Mouse (Mus musculus) forebrain, embryonic 10.5 days (tissue): ENCODE data around the gene Pigl. TPM values are rescaled to one million over a fixed set of nuclear protein-coding genes. Genes with fewer than 3 reads are reported as not detected.

Source experiments
- DNase-seq: peaks from one replicate; pipeline ENCODE4 v3.0.0-alpha.2; 2017; ENCODE audit warnings: low spot score; ENCODE audit errors: extremely low spot score
- H3K27ac ChIP-seq: fragments of 300-500 bp; sonication (generic); 2 replicates; pipeline ENCODE4 v1.5.1; 2016; ENCODE audit warnings: mild to moderate bottlenecking
- H3K27me3 ChIP-seq: fragments of 300-500 bp; sonication (generic); 2 replicates; pipeline ENCODE4 v1.6.1; 2016; ENCODE audit warnings: mild to moderate bottlenecking; ENCODE audit not compliant: poor library complexity, severe bottlenecking
- H3K36me3 ChIP-seq: fragments of 300-500 bp; sonication (generic); replicated peaks from 2 replicates; pipeline ENCODE4 v1.6.1; 2016; ENCODE audit warnings: mild to moderate bottlenecking, moderate library complexity
- H3K4me1 ChIP-seq: fragments of 300-500 bp; sonication (generic); 2 replicates; pipeline ENCODE4 v1.6.1; 2016
- H3K4me3 ChIP-seq: fragments of 300-500 bp; sonication (generic); 2 replicates; pipeline ENCODE4 v1.5.1; 2016; ENCODE audit warnings: mild to moderate bottlenecking, moderate library complexity
- H3K9me3 ChIP-seq: fragments of 300-500 bp; sonication (generic); 2 replicates; pipeline ENCODE4 v1.6.1; 2016; ENCODE audit warnings: mild to moderate bottlenecking, moderate library complexity
- WGBS: fragments of 180-500 bp; shearing (Covaris S2); methylation state at CpG from one replicate; pipeline ENCODE4 v1.1.7; 2016; 5-methylcytosine and 5-hydroxymethylcytosine counted together
- polyA plus RNA-seq: library from polyadenylated mRNA; unstranded; fragments of >200 nt; fragmentation: Nextera tagmentation; extraction: Ambion mirVana; gene quantifications from 2 replicates; pipeline ENCODE4 v1.2.1, GENCODE M21; 2016

The Pigl gene
- polyA plus RNA-seq, 1 experiment from 2014 or later, result 19.5 TPM

DNA sequence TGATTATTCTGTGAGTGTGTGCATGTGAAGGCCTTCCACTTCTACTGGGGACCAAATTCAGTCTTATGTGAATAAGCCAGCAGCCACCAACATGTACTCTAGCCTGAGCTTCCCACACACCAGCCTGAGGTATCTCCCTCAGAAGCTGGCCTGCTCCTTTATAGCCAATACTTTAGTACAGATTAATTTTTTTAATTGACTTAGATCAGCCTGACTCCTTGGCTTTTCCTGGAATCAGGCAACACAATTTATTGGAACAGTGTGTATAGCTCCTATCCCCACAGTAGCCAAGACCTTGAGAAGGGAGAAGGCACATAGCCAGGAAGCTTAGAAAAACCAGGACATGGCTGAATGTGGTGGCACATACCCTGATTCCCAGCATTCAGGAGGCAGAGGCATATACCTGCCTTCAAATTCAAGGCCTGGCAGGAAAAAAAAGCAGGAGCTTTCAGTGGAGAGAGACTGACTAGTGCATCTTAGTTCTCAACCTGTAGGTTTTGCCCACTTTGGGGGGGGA, 97.7 kb downstream of the Pigl start:
- H3K4me3 ChIP-seq, result no peak overlapping the region

GRCm38 (mm10) chr11:62557205-62557604, 98.9 kb downstream of the Pigl start:
- Histone ChIP-seq H3K36me3 (peaks cover 34% of the 10 kb centered on the region), H3K4me3 (no peak overlapping the region), H3K9me3 (no peaks in the 10 kb centered on the region), H3K4me1 (peaks cover 27% of the 10 kb centered on the region), H3K27me3 (peaks cover 27% of the 10 kb centered on the region), H3K27ac (no peak overlapping the region)
- DNase-seq, result no peak
- 76% methylated on average over 5 of the region's 5 CpGs for WGBS

More for the DNA sequence above, 97.7 kb downstream of the Pigl start:
- H3K27me3 ChIP-seq, result peaks cover 19% of the 10 kb centered on the region
- peaks cover 27% of the 10 kb centered on the region for H3K4me1 ChIP-seq
- peaks cover 34% of the 10 kb centered on the region for H3K36me3 ChIP-seq
- H3K27ac ChIP-seq, result no peak overlapping the region
- no peak for DNase-seq
- no peaks in the 10 kb centered on the region for H3K9me3 ChIP-seq

DNA sequence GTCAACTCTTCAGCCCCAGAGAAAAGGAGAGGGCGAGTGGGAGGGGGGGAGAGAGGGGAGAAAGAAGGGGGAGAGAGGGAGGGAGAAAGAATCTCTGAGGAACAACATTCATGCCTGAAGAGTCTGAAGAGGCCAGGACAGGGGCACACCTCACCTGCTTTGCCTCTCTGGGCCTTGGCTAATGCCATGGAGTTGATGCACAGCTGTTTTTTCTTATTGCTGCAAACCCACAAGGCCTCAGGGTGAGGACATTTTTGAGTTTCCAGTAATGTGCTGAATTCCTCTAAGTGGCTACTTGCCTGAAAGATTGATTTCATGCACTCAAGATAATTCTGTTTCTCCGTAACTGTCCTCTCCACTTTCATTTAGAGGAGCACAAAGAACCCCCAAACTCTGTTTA, 99.9 kb downstream of the Pigl start:
- DNase-seq, result no peak
- peaks cover 26% of the 10 kb centered on the region for H3K4me1 ChIP-seq
- no peaks in the 10 kb centered on the region for H3K9me3 ChIP-seq
- no peak overlapping the region for H3K4me3 ChIP-seq
- peaks cover 29% of the 10 kb centered on the region for H3K36me3 ChIP-seq
- H3K27ac ChIP-seq, result no peak overlapping the region
- 75% methylated on average over 2 of the region's 2 CpGs for WGBS
- peaks cover 27% of the 10 kb centered on the region for H3K27me3 ChIP-seq

- no peak for DNase-seq
- Histone ChIP-seq H3K36me3 (peaks cover 19% of the 10 kb centered on the region), H3K4me3 (no peak overlapping the region), H3K4me1 (peaks cover 16% of the 10 kb centered on the region), H3K27me3 (peaks cover 27% of the 10 kb centered on the region), H3K9me3 (no peaks in the 10 kb centered on the region), H3K27ac (no peak overlapping the region)
- WGBS, result 71% methylated on average over 6 of the region's 6 CpGs
Measured at GRCm38 (mm10) chr11:62558961-62559646, 100.8 kb downstream of the Pigl start.

- Histone ChIP-seq H3K27ac (0 out of 2 replicates have a peak overlapping the region, but pooled peaks have one; percentile 7), H3K27me3 (peaks cover 27% of the 10 kb centered on the region), H3K9me3 (no peaks in the 10 kb centered on the region), H3K36me3 (peaks cover 5% of the 10 kb centered on the region; the same call in 1 of the 2 replicates), H3K4me1 (peaks cover 5% of the 10 kb centered on the region), H3K4me3 (peak overlapping the region; percentile 47)
- WGBS, result 38% methylated on average over 43 of the region's 43 CpGs
- DNase-seq, result no peak
Measured at GRCm38 (mm10) chr11:62560463-62561016, 102.3 kb downstream of the Pigl start.

DNA sequence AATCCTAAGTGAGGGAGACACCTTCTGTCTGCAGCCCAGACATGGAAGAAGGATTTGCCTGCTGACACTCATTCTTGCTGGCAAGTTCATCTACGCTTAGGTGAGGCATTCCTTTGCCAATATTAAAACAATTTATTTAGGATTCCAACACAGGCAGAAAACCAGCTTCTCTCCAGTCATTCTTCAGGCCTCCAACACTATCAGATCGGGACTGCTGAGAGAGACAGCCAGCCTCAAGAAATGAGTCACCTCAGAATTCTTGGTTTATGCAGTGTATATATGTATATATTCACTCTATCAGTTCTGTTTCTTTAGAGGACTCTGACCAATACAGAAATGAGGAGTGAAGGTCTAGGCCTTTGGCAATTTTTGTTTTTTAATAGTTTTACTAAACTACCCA, 105.3 kb downstream of the Pigl start:
- H3K4me3 ChIP-seq, result no peak overlapping the region
- peaks cover 5% of the 10 kb centered on the region for H3K4me1 ChIP-seq
- no peaks in the 10 kb centered on the region for H3K9me3 ChIP-seq
- H3K27me3 ChIP-seq, result peaks cover 27% of the 10 kb centered on the region
- no peaks in the 10 kb centered on the region for H3K36me3 ChIP-seq
- WGBS, result 92% methylated on average over 2 of the region's 2 CpGs
- DNase-seq, result no peak
- H3K27ac ChIP-seq, result no peak overlapping the region

Other genes with a start within 250 kb of the Pigl start
- 4.6 and 5.0 TPM in 2 replicates for gene Adora2b, start 209.5 kb upstream of the Pigl start, polyA plus RNA-seq
- gene Zswim7, start 177.1 kb upstream of the Pigl start, polyA plus RNA-seq, result 13.6 and 15.1 TPM in 2 replicates
- 16.2 and 17.2 TPM in 2 replicates for gene Ttc19, start 177.0 kb upstream of the Pigl start, polyA plus RNA-seq
- gene Ncor1, start 81 bp downstream of the Pigl start, polyA plus RNA-seq, result 125 and 130 TPM in 2 replicates
- gene Cenpv, start 80.8 kb downstream of the Pigl start, polyA plus RNA-seq, result 35.6 and 38.6 TPM in 2 replicates
- 3,270 and 3,283 TPM in 2 replicates for gene Ubb, start 92.7 kb downstream of the Pigl start, polyA plus RNA-seq
- gene Trpv2, start 116.0 kb downstream of the Pigl start, polyA plus RNA-seq, result 2.1 and 2.5 TPM in 2 replicates
- 9.1 and 10.0 TPM in 2 replicates for gene Lrrc75a, start 190.1 kb downstream of the Pigl start, polyA plus RNA-seq
- gene Mmgt2, start 190.2 kb downstream of the Pigl start, polyA plus RNA-seq, result 38.6 and 39.0 TPM in 2 replicates